Mouse (Mus musculus) heart, adult 8-10 months (tissue): ENCODE measurements at regions not wholly inside any gene's neighbourhood (a gene's known extent, or its start where the extent isn't known, plus 50 kb on each side); places are given as distances from the start of the nearest gene placed in this dataset.

ENCODE experiments used
- DNase-seq: peaks from one replicate; pipeline ENCODE4 v3.0.0; 2022; ENCODE audit warnings: low spot score

- DNase-seq, result peak; percentile 1
Measured at GRCm38 (mm10) chr15:9898211-9898610, 149.5 kb upstream of the Spef2 start.

- DNase-seq, result no peak
Measured at GRCm38 (mm10) chr15:9893146-9893545, 144.5 kb upstream of the Spef2 start.

- no peak for DNase-seq
Measured at GRCm38 (mm10) chr15:9892208-9892607, 143.5 kb upstream of the Spef2 start.

GRCm38 (mm10) chr15:9891446-9891845 is 142.8 kb upstream of the Spef2 start:
- no peak for DNase-seq

- no peak for DNase-seq
Measured at GRCm38 (mm10) chr15:9875776-9876175, 127.1 kb upstream of the Spef2 start.

GRCm38 (mm10) chr15:9870126-9870525 is 121.5 kb upstream of the Spef2 start:
- DNase-seq, result no peak

GRCm38 (mm10) chr15:9864778-9865177 is 116.1 kb upstream of the Spef2 start:
- DNase-seq, result peak; percentile 70

- no peak for DNase-seq
Measured at GRCm38 (mm10) chr15:9861825-9862224, 113.2 kb upstream of the Spef2 start.

GRCm38 (mm10) chr15:9839681-9840080 is 91.0 kb upstream of the Spef2 start:
- no peak for DNase-seq

- DNase-seq, result peak; percentile 11
Measured at GRCm38 (mm10) chr15:9835096-9835495, 86.4 kb upstream of the Spef2 start.

- DNase-seq, result no peak
Measured at GRCm38 (mm10) chr15:9804469-9804868, 55.8 kb upstream of the Spef2 start.
